Mouse (Mus musculus) cerebellum, adult (tissue): ENCODE data around the gene Ythdf1.
A peak's percentile ranks its signal among the peaks of the same experiment; 100 is the strongest.

Experiments
- ATAC-seq: cut with Nextera tagmentation; 2 replicates; pipeline ENCODE4 v1.9.2; 2017; ENCODE audit warnings: mild to moderate bottlenecking, moderate library complexity, mixed read lengths; ENCODE audit not compliant: insufficient number of reproducible peaks, low FRiP score, low TSS enrichment

The Ythdf1 gene

DNA sequence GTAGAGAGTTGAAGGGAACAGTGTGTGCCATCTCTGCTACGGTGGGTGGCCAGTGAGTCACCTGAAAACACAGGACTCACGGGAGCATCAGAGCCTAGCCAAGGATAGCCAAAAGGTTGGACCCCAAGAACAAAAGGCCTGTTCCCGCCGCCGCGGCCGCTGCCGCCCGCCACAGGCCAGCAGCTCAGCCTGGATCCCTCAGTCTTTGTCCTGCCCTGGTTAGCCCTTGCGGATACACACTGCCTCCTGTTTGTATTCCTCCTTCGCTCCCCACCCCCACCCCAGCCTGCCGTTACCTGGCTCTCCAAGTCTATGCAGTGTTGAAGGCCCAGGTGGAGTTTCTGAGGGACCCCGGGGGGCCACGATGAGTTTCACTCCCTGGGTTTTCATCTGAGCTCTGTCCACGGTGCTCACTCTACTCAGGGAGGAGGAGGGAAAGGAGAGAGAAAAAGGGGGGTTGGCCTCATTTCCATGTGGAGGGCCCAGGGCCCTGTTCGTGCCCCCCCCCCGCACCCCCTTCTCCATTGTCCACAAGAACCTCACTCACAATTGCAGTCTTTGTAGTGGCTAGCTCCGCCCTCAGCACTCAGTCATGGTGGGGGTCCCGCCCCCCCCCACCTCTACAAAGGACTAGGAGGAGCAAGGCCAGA lies 31.4 kb downstream of the Ythdf1 start:
- ATAC-seq, result no peak

DNA sequence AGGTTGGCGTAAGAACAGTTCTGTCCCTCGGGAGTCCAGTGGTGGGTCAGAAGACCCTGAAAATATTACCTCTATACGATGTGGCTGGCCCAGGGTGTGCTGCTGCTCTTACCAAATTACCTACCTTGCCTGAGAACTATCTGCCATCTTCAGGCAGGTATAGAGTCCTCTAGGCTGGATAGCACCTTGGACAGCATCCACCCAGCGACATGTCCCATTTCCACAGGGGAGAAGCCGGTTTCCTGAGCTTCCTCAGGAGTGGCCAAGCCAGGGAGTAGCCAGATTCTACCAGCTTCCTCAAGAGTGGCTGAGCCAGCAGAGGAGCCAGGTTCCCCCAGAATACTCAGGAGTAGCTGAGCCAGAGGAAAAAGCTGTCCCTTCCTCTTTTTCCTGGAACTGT lies 35.5 kb downstream of the Ythdf1 start:
- ATAC-seq, result no peak

DNA sequence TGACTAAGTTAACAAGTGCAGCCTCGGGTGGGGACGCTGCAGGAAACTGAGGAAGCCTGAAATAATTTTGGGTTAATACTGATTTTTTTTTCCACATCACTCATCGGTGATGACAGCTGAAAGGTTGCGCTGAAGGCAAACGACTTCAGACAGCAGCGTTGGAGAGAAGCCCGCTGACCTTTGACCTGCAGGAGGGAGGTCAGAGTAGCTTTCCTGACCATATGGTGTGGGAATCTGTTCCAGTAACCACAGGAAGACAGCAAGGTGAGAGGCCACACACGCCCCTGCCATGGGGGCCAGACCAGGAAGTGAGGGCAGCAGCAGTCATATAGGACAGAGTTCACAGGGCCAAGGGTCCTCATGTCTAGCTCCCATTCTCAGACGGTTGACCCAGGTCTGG lies 39.5 kb downstream of the Ythdf1 start:
- ATAC-seq, result no peak

DNA sequence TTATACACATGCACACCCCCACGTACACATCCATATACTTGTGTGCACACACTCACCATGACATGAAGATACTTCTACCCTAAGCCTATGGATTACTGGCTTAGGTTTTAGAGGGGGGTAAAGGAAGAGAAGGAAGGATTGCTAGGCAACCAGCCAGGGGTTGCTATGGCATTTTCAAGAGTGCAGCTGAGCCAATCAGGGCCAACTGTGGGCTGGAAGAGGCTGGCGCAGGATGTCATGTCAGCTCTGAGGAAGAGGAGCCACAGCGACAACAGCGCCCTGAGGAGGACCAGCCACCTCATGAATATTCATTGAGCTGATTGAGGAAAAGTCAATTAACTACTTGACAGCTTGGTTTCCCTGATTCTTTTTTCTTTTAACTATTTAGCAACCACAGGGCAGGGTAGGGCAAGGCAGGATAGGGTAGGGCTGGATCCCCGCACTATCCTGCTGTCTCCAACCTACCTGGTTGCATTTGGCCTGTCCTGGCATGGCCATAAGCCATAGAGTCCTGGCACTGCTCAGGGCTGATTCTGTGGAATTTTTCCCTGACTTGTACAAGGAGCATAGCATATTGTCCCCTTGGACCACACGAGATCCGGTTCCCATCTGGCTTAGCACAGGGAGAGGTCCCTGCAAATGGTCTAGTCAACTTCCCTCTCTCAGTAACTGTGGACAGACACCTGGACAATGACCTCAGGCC lies 41.2 kb downstream of the Ythdf1 start:
- ATAC-seq, result peak; percentile 79

DNA sequence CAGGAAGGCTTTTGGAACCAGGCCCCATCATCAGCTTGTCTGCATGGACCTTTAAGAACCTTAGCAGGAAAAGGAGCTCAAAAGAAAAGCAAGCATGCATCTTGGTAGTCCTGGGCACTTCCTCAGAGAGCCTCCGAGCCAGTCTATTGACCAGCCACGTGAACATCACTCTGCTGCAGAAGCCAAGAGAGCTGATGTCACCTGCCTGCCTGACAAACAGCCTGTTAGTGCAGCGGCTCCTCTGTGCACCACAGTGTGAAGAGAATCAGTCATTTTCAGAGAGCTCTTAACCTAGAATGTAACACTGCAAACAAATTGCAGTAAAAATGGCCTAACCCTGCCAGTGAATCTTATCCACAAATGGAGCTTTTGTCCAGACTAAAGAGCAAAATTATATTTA lies 50.7 kb downstream of the Ythdf1 start:
- no peak for ATAC-seq

DNA sequence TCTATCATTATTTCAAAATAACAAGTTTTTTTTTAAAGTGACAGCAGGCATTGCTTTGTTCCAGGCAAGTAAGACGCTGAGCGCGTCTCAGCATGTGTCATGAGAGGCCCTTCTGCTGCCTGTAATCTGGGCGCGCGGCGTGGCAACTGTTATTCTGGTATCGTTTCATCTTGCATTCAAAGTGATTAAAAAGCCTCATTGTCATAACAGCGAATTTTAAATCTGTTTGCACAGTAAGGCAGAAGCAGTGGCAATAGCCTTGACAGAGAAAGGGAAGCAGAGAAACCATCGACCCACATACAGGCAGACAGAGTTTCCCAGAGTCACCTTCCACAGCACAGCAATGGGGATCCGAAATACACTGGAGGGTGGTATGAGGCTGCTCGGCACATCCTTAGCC lies 59.2 kb downstream of the Ythdf1 start:
- no peak for ATAC-seq

DNA sequence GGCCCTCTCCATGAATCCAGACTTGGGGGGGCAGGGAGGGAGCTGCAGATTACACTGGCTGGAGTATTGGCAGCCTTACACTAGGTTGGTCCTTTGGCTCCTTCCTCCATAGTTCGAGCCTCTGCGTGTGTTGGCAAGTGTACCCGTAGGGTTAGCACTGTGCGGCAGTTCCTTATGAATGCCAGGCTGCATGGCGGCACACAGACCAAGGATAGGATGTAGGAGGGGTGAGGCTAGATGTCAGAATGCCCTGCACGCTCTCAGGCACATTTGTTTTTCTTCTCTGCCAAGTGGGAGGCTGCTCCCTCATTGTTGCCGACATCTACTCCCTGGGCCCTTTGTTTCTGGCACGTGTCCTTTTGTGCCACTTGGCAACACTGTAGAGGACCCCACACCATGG lies 63.6 kb downstream of the Ythdf1 start:
- ATAC-seq, result no peak

DNA sequence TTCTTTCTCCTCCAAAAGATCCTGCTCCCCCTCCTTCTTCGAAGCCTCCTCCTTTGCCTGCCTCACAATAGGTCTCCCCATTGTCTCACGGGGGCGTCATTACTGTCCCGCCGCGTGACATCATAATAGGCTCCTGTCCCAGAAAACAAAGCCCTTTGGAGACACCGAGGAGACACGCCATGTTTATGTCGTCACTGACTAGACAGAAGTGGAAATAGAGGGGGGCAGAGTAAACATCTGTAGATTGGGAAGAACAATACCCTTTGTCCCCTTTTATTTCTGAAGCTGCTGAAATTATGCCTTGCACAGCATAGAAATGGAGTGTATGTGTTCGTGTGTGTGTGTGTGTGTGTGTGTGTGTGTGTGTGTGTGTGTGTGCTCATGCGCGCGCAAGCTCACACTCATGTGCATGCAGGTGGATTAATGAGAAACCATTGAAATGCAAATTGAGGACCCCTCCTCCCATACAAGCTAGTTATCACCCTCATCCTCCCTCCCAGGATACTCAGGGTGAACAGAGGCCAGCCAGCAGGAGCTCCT lies 65.7 kb downstream of the Ythdf1 start:
- ATAC-seq, result no peak
